Mouse (Mus musculus) heart, adult 2 months (tissue): Measurements from ENCODE around the gene Ssbp4.

Experiments used
- CTCF ChIP-seq: fragments of 200-600 bp; IDR thresholded peaks from 2 replicates; pipeline ENCODE4 v1.8.1; 2022; ENCODE audit warnings: antibody characterized with exemption, mild to moderate bottlenecking, moderate library complexity
- POLR2A ChIP-seq: fragments of 200-500 bp; IDR thresholded peaks from 2 replicates; pipeline ENCODE4 v1.6.1; 2011; ENCODE audit warnings: mild to moderate bottlenecking, low read depth, low read length, control low read depth; ENCODE audit not compliant: insufficient read depth

DNA sequence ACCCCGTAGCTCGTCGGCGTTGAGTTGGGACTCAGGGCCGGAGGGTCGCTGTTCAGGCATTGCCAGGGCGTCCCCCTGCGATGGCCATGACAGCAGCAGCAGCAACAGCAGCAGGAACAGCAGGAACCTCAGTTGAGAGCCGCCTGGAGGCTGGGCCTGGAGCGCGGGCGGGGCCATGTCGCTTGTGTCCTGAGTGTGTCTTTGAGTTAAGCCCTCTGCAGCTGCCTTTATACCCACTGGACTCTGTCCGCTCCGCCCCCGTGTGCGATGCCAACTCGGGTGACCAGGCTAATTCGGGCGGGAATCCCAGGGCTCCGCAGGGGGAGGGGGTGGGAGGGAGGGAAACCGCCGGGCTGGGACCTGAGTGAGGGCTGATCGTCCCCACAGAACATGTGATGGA, 22.8 kb upstream of the Ssbp4 start:
- peak; percentile 45; the same call in 1 of the 2 replicates for TF ChIP-seq POLR2A
- no peak for TF ChIP-seq CTCF
